Mouse (Mus musculus) layer of hippocampus, adult 18-20 months (tissue): ENCODE measurements around the gene Cd200. TPM values are rescaled to one million over a fixed set of nuclear protein-coding genes. Genes with fewer than 3 reads are reported as not detected.
"Not testable (repeated sequence)": the region's sequence is repeated elsewhere in the genome, so short reads cannot be mapped to it uniquely, and the experiment has no call there.

Experiments used
- DNase-seq, 2 experiments: peaks; one replicate each; pipeline ENCODE4 v3.0.0; 2022; ENCODE audit warnings: low spot score in 2 of 2
- long read RNA-seq: library from polyadenylated mRNA; stranded (forward); transcript quantifications from one replicate; pipeline ENCODE4 v2.0.0, GENCODE M21; 2021
- total RNA-seq, 2 experiments: library from RNA; stranded (reverse); gene quantifications; 2 replicates each; pipeline ENCODE4 v1.2.3; 2021

The Cd200 gene
- total RNA-seq, result 10 to 100 TPM; 64.6 to 76.8 TPM
- long read RNA-seq, transcript Cd200-202 (6 exons, 2,347 nt), result major isoform, 83 of 98 reads
- long read RNA-seq, partial matches to known transcripts, result 9 of 98 reads
- long read RNA-seq, other reads (novel, unspliced or antisense), result 6 of 98 reads

DNA sequence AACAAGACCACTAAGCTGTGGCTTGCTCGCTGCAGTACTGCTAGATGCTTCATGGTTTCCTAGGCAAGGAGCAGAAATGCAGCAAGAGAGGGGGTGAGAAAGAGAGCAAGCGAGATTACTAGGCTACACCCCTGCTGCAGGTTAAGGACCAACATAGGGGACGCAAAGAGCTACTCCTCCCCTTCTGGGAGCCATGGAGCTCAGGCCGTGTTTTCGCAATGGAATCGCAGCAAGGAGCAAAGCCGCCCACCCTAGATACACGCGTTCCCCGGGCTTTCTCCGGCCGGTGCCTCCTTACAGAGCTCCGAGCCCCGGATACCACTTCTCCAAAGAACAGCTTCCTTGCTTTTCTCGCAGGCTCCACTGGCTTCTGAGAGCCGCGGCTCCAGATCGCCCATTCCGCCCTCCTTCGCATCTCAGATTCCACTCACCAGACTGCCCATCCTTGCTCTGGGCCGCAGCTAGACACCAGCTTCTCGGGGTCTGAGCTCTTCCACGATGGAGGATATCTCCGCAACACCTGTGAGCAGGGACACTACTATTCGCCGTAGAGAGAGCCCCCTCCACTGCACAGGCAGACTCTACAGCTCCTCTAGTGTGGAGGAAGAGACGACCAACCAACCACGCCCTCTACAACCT is at the start of gene Cd200:
TSS of gene Cd200 (minus strand) at position 629 of the 639 bp plus-strand sequence.
- peak; percentile 44 to 68 for DNase-seq

DNA sequence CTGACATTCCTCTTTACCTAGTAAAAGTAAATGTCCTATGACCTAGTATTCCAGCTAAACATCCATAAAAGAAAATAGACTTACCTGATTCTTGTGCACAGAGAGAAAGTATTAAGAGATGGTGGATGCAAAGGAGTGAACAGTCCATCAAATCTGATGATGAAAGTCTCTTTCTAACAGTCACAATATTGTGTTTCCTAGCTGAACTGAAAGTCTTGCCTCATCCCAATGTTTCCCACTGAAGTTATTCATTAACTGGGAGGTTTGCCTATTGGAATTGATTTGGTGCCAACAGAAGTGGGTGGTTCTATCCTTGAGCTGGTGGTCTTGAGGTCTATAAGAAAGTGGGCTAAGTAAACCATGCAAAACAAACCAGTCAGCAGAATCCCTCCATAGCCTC is 45.9 kb upstream of the Cd200 start:
- no peak for DNase-seq

GRCm38 (mm10) chr16:45437230-45437739 is 28.4 kb upstream of the Cd200 start:
- DNase-seq, result no peak

GRCm38 (mm10) chr16:45435591-45435990 is 26.7 kb upstream of the Cd200 start:
- DNase-seq, result no peak

DNA sequence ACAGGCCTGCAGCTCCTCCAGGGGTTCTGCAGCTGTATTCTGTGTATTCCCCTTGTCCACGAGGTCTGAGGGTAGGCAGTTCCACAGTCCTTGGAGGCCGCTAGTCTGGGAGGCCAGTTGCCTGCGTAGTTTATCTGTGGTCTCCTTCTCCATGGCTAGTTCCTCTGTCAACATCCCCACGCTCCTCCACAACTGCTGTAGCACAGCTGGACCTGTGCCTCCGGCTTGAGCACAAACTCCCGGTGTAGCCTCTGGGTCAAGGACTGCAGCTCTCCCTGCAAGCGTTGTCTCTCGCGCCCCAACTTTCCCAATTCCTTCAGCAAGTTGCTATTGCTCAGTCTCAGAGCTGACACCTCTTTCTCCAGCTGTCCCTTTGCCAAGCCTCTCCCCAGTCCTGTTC is 18.8 kb upstream of the Cd200 start:
- DNase-seq, result no peak

DNA sequence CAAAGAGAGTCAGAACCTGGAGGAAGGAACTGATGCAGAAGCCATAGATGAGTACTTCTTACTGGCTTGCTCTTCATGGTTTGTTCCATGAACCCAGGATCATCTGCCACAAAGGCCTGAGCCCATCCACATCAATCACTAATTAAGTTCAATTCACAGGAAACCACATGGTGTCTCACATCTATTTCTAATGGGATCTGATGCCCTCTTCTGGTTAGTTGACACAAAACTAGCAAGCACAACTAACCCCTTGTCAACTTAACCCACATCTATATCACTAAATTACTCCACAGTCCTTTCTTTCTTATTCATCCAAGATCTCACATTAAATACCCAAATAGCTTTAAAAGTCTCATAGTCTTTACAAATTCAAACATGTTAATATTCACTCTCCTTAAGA is 4.6 kb upstream of the Cd200 start:
- peak in 1 of 2 experiments; percentile 31 for DNase-seq

- DNase-seq, result not testable (repeated sequence)
These were observed 202 bp upstream of the Cd200 start for GRCm38 (mm10) chr16:45409064-45409446.

- DNase-seq, result no peak
These were observed 1.0 kb downstream of the Cd200 start for GRCm38 (mm10) chr16:45407645-45408400.

GRCm38 (mm10) chr16:45407091-45407490 is 1.8 kb downstream of the Cd200 start:
- DNase-seq, result no peak

DNA sequence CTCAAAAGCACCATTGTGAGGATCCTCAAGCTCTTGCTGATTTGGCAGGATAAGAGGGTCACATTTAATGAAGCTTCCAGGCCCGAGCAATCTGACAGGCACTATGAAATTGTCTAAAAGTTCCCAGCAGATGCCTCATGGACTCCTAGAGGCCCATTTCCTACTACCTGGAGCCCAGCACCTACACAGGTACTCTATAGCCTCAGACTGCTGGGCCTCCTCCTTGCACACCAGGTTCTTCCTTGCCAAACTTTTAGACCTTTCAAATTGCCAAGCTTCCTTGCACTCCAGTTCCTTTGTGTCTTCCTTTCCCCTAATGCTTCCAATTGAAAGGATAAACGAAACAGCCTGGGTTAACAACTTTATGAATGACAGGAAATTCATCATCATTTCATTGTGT is 5.9 kb downstream of the Cd200 start:
- DNase-seq, result no peak

DNA sequence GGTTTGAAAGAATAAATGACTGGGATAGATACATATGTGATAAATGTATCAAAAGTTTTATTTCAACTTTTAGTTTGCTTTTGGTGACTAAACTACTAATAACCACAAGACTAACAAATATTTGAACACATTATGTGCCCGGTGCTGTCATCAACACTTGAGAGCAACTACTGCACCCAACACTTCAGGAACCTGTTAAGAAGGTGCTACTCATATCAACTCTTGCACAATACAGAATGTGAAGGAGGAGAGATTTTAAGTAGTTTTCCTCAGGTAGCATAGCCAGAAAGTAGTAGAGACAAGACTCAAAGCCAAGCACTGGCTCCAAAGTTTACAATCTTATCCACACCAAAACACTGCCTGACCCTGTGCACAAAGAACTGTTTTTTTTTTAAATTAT is 6.8 kb downstream of the Cd200 start:
- no peak for DNase-seq

GRCm38 (mm10) chr16:45399947-45400555 is 8.8 kb downstream of the Cd200 start:
- no peak for DNase-seq

DNA sequence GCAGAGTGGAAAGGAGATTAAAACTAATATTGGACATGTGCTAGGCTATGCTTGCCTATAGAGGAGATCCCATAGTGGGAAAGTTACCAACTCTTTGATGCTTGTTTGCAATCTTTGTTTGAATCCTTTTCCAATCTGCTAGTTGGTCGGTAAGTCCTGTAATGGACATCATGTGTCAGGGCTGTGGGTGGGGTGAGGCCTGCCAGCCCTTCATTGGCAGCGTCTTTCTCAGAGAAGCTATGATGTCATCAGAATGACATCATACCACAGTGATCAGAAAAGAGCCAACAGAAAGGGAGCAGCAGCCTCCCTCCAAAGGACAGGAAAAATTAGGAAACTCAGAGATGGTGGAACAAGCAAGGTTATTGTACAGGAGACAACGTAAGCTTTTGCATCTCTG is 9.4 kb downstream of the Cd200 start:
- no peak for DNase-seq

GRCm38 (mm10) chr16:45397440-45397839 is 11.4 kb downstream of the Cd200 start:
- DNase-seq, result peak in 1 of 2 experiments; percentile 9

GRCm38 (mm10) chr16:45392246-45392645 is 16.6 kb downstream of the Cd200 start:
- DNase-seq, result no peak

DNA sequence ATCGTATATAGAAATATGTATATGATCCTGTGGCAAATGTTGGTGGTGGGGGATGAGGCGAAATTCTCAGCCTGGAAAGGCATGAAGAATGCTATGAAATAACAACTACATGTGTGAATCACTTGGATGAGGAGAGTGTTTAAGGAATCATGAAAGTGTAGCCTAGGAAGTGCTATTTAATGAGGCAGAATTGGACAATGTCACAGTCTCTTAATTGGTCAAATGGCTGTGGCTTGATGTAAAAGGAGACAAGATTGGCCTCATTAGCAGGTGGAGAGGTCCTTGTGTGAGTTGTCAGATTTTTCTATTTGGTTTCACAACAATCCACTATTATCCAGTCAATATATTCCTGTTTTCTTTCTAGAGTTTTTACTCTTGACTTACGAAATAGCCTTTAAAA is 17.2 kb downstream of the Cd200 start:
- DNase-seq, result no peak

- DNase-seq, result no peak
These were observed 18.4 kb downstream of the Cd200 start for GRCm38 (mm10) chr16:45390286-45390956.

DNA sequence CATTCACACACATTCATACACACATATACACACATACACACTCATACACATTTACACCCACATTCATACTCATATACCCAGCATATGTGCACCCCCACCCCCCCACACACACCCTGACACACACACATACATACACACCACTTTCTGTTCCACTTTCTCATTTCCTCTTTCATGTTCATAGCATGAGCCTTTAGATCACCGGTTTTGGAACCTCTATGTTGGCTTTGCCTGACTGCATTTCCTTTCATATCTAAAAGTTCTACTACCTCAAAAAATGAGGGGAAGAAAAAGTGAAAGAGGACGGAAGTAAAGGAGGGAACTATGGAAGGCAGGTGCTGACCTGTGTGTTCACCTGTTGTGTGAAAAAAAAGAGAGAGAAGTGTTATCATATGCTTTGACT is 19.0 kb downstream of the Cd200 start:
- no peak for DNase-seq

DNA sequence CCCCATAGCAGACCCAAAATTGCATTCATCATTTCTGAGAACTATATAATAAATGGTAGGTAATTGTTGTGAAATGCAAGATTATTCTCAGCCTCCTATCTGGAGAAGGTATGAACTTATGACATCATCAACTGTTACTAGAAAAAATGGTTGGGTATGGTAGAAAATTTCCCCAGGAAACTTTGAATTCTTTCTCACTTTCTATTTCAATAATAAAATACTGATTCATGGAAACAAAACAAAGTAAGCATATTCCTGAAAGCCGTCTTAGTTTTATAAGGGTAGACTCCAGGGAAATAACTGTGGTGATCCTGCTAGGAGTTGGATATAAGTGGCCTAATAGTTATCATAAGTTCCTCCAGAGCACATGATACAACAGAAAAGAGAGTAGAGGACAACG is 19.8 kb downstream of the Cd200 start:
- DNase-seq, result no peak

GRCm38 (mm10) chr16:45381811-45382210 is 27.0 kb downstream of the Cd200 start:
- DNase-seq, result no peak

DNA sequence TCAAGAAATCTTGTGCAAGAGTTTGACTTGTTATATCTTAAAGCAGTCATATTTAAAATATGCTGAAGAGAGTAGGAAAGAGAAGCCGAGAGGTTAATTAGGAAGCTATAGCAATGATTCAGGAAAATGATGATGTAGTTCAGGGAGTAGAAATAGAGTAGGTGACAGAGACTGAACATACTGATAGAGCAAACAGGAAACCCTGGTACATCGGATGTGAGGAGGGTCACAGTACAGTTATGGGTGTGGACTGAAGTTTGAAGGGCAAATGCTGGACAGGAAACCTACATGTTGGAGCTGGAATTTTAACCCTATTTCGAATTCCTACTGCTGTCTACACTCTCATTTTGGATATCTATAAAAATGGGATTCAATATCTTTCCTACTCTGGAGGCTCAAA is 29.9 kb downstream of the Cd200 start:
- no peak for DNase-seq
